Mouse (Mus musculus) layer of hippocampus, adult 9-11 months (tissue): Measurements from ENCODE around the gene Plek.

ENCODE experiments used
- DNase-seq: peaks from one replicate; pipeline ENCODE4 v3.0.0; 2022

The Plek gene

GRCm38 (mm10) chr11:17000353-17001334 is 51.5 kb downstream of the Plek start:
- no peak for DNase-seq

GRCm38 (mm10) chr11:16999933-17000332 is 52.2 kb downstream of the Plek start:
- no peak for DNase-seq

GRCm38 (mm10) chr11:16999387-16999786 is 52.8 kb downstream of the Plek start:
- no peak for DNase-seq

GRCm38 (mm10) chr11:16997465-16997864 is 54.7 kb downstream of the Plek start:
- no peak for DNase-seq

- no peak for DNase-seq
Measured at GRCm38 (mm10) chr11:16996818-16997217, 55.4 kb downstream of the Plek start.

DNA sequence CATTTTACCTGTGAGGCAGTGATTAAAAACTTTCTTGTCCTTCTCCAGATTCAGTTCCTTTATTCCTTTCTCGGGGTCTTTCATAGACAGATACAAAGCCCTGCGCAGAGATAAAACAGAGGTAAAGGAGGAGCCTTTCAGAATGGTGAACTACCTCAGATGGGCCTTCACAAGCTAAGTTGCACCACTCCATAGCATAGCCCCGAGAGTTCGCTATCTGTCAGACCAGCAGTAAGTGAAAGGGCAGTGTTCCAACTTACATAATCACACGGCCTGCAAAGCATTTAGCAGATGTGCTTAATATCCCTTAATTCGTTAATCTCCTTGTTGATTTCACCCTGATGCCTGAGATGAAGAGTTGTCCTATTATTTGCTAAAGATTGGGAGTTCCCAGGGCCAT is 59.3 kb downstream of the Plek start:
- DNase-seq = no peak

- DNase-seq = no peak
Measured at GRCm38 (mm10) chr11:16989885-16990284, 62.3 kb downstream of the Plek start.

DNA sequence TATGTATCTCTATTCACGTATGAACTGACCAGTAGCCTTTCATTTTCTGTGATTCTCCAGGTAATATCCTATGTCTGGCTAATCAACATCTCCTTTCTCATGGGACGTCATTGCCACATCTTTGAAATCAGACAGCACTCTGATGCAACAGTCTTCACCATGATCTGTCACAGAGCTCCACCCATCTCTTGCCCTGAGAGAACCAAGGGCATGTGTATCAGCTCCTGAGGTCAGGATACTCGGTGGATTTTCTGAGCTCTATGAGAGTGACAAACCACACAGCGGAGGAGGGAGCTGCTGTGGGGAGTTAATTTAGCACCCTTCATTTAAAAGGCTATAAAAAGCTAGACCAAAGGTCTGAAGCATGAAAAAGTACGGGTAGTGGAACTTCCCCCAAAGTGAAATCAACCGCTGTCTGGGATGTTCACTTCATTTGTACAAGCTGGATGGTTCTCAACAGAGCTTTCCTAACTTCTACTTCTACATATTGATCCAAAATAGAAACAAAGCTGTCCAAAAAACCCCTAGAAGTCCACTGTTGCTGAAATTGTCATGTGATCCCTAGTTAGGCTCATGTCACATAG is 64.3 kb downstream of the Plek start:
- DNase-seq = no peak

- no peak for DNase-seq
Measured at GRCm38 (mm10) chr11:16986550-16987187, 65.5 kb downstream of the Plek start.

GRCm38 (mm10) chr11:16978161-16978707 is 73.9 kb downstream of the Plek start:
- no peak for DNase-seq

DNA sequence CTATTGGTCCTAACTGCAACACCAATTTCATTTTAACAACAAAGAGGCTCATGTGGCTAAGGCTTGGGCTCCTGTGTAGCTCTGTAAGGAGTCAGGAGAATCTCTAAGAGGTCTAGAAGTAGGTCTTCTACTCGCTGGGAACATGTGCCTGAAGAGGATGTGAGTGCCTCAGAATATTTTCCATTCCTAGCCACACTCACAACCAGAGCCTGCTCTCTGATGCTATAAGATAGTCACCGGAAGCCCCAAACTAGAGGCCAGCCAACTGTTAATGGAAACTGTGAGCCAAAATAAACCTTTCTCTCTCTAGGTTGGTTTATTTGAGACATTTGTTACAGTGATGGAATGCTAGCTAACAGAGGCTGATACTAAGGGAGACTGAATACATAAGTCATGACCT is 74.6 kb downstream of the Plek start:
- DNase-seq = no peak

GRCm38 (mm10) chr11:16976937-16977336 is 75.2 kb downstream of the Plek start:
- DNase-seq = no peak

DNA sequence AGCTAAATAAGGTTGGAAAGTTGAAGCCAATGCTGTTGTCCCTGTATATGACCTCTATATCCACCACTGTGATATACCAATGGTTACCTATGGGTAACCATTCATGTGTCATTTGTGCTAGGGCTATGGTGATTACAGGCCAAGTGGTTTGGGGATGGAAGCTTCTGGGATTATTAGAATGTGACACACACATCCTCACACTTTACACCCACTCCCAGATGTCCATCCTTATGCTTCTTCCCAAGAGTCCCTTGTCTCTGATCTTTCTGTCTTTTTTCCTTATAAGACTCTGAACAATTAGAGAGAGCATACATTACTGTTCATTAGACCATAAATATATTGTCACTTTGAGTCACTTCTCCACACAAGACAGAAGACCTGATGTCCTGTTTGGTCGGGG is 79.1 kb downstream of the Plek start:
- DNase-seq = no peak

GRCm38 (mm10) chr11:16972027-16972426 is 80.2 kb downstream of the Plek start:
- no peak for DNase-seq

- no peak for DNase-seq
Measured at GRCm38 (mm10) chr11:16969650-16970049, 82.5 kb downstream of the Plek start.

GRCm38 (mm10) chr11:16967806-16968205 is 84.4 kb downstream of the Plek start:
- peak; percentile 54 for DNase-seq

GRCm38 (mm10) chr11:16958520-16958919 is 93.7 kb downstream of the Plek start:
- no peak for DNase-seq

DNA sequence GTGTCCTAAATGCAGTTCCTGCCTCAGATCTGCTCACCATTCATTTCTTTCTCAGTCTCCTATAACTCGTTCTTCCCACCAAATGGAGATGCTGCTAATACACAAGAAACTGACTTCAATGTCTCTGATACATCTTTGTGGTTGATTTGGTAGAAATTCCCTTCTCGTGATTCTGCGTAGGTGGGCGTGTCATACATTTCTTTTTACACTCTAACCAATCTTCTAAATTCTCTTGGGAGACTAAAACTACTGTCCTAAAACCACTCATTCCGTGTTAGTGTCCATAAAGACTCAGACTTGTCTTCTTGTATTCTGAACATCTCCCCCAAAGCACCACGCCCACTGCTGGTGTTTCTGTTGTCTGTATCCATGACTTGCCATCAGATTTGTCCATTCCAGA is 95.2 kb downstream of the Plek start:
- no peak for DNase-seq

- no peak for DNase-seq
Measured at GRCm38 (mm10) chr11:16956115-16956862, 95.9 kb downstream of the Plek start.

DNA sequence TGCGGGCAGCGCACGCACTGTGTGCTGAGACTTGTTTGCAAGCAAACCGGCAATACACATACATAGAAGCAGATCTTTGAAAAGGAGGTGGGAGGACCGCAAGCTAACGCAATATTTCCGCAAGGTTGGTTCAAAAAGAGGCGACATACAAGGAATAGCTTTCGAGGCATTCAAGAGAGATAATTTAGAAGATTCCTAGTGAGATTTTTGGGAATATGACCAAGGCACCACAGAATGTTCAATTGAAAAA is 100.5 kb downstream of the Plek start:
- no peak for DNase-seq

DNA sequence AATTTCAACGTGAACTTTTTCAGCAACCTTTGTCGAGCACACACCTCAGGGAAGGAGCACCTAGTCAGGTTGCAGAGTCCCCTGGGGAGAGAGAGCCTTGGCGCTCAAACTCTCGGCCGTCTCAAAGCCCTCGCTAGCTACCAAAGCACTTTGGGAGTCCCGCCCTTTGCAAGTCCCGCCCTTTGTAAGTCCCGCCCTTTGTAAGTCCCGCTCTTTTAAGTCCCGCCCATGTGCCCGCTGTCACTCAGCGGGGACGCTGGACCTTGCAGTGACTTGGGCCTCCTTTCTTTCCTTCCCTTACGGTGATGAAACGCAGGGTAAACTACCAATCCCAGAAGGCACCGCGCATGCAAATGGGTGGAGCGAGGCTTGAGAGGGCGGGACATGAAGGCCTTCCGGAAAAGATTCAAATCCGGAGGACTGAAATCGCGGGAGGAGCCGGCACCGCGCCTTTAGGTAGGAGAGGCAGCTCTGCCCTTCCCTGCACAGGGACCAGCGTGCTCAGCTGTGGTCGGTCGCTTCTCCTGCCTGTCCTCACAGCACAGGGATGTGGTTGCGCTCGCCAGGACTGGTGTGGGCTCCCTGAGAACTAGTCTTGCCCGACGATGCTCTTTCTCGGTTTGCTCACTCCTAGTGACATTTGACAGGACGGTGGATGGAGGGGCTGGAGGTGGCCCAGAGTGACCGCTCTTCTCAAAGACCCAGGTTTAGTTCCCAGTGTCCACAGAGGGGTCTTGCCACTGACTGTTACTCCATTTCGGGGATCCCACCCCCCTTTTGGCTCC is 101.0 kb downstream of the Plek start, which contains the start of gene Fbxo48:
Fbxo48 (plus strand) TSS at position 400 of the 785 bp plus-strand sequence.
- peak; percentile 97 for DNase-seq
